Mouse (Mus musculus) liver, embryonic 16.5 days (tissue): ENCODE results near the gene B3gnt9. TPM values are rescaled to one million over a fixed set of nuclear protein-coding genes. Genes with fewer than 3 reads are reported as not detected.

Experiments used
- ATAC-seq: fragments of 200-750 bp; cut with Nextera tagmentation; 2 replicates; pipeline ENCODE4 v1.8.0; 2017; ENCODE audit warnings: low read depth, mild to moderate bottlenecking, moderate number of reproducible peaks, moderate library complexity
- H3K27ac ChIP-seq: fragments of 300-500 bp; sonication (generic); 2 replicates; pipeline ENCODE4 v1.5.1; 2014; ENCODE audit warnings: mild to moderate bottlenecking, low read length
- H3K27me3 ChIP-seq: fragments of 300-500 bp; sonication (generic); 2 replicates; pipeline ENCODE4 v1.6.1; 2014; ENCODE audit warnings: low read depth, low read length, mixed read lengths; ENCODE audit not compliant: control insufficient read depth, insufficient read depth
- H3K36me3 ChIP-seq: fragments of 300-500 bp; sonication (generic); 2 replicates; pipeline ENCODE4 v1.6.1; 2014; ENCODE audit warnings: mild to moderate bottlenecking; ENCODE audit not compliant: control insufficient read depth, insufficient read depth
- H3K4me1 ChIP-seq: fragments of 300-500 bp; sonication (generic); 2 replicates; pipeline ENCODE4 v1.6.1; 2014; ENCODE audit warnings: low read depth, low read length, mixed read lengths; ENCODE audit not compliant: control insufficient read depth
- H3K4me2 ChIP-seq: fragments of 300-500 bp; sonication (generic); 2 replicates; pipeline ENCODE4 v1.6.1; 2014; ENCODE audit warnings: low read depth, low read length, mixed read lengths
- H3K4me3 ChIP-seq: fragments of 300-500 bp; sonication (generic); 2 replicates; pipeline ENCODE4 v1.5.1; 2014; ENCODE audit warnings: low read depth, mild to moderate bottlenecking, low read length
- H3K9ac ChIP-seq: fragments of 300-500 bp; sonication (generic); 2 replicates; pipeline ENCODE4 v1.6.1; 2014; ENCODE audit warnings: low read depth, low read length
- H3K9me3 ChIP-seq: fragments of 300-500 bp; sonication (generic); replicated peaks from 2 replicates; pipeline ENCODE4 v1.6.1; 2016; ENCODE audit warnings: low read length; ENCODE audit not compliant: control insufficient read depth
- WGBS: fragments of 180-500 bp; shearing (Covaris S2); extraction: QIAGEN DNeasy Blood & Tissue Kit; methylation state at CpG from one replicate; pipeline ENCODE4 v1.1.7; 2014; ENCODE audit not compliant: insufficient replicate concordance; 5-methylcytosine and 5-hydroxymethylcytosine counted together
- polyA plus RNA-seq: library from polyadenylated mRNA; unstranded; fragments of >200 nt; fragmentation: Nextera tagmentation; extraction: Ambion mirVana; gene quantifications from 2 replicates; pipeline ENCODE4 v1.2.1, GENCODE M21; 2015

The B3gnt9 gene
- polyA plus RNA-seq, 1 experiment from 2014 or later, result 2.5 TPM

DNA sequence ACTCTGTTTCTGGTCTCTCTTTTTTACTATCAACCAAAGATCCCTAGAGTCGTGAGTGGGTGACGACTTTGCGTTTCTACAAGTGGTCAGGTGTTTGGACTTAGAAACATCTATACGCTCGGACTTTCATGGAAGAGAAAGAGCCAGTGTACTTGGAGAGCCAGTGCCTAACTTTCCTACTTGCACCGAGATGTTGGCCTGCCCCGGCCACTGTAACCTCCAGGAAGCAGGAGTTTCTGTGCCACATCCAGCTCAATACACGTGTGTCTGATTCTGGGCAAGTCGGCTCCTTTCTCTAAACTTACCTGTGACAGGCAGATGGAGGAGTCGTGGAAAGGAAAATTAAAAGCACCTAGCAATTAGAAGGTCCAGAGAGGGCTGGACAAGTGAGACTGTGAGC is 20.9 kb upstream of the B3gnt9 start, which contains the start of gene Nol3:
Gene Nol3, plus strand, starts transcription at position 301 of the 400 bp plus-strand sequence.
- no peak for ATAC-seq
- Histone ChIP-seq H3K4me2 (peak within 1 kb of the TSS; percentile 51), H3K36me3 (no peaks in the 10 kb centered on the region), H3K4me1 (peaks cover 15% of the 10 kb centered on the region), H3K27ac (no peak within 1 kb of the TSS), H3K9ac (no peak within 1 kb of the TSS), H3K27me3 (peaks cover 94% of the 10 kb centered on the region), H3K9me3 (no peaks in the 10 kb centered on the region), H3K4me3 (peak within 1 kb of the TSS; percentile 40)
- 7% methylated on average over 10 of the region's 10 CpGs for WGBS

DNA sequence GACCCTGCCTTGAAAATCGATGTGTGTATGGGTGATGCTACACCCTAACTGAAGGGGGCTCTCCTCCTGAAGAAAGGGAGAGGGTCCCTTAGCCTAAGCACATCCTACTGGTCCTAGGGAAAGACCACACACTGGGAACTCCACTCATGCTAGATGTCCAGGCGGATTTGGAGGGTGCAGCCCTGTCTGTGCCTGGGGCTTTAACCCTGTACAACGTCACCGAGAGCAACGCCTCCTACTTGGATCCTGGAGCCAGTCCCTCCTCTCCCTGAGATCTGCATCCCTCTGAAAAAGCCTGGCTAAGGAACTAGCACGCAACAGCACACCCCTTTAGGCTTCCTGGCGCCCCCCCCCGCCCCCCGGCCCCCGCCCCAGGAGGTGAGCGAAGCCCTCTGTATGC is 20.4 kb upstream of the B3gnt9 start:
- ATAC-seq, result no peak
- Histone ChIP-seq H3K36me3 (no peaks in the 10 kb centered on the region), H3K4me3 (no peak overlapping the region)

GRCm38 (mm10) chr8:105270916-105271186 is 15.9 kb upstream of the B3gnt9 start:
- Histone ChIP-seq H3K36me3 (no peaks in the 10 kb centered on the region), H3K27ac (no peak overlapping the region), H3K4me2 (no peak overlapping the region), H3K27me3 (peaks cover 97% of the 10 kb centered on the region), H3K4me1 (peaks cover 14% of the 10 kb centered on the region), H3K9ac (no peak overlapping the region), H3K9me3 (no peaks in the 10 kb centered on the region), H3K4me3 (no peak overlapping the region)
- WGBS, result 5% methylated on average over 11 of the region's 11 CpGs
- ATAC-seq, result no peak

More for the DNA sequence above, 20.4 kb upstream of the B3gnt9 start:
- Histone ChIP-seq H3K4me2 (no peak overlapping the region), H3K9ac (no peak overlapping the region), H3K4me1 (peaks cover 17% of the 10 kb centered on the region), H3K9me3 (no peaks in the 10 kb centered on the region), H3K27me3 (peaks cover 96% of the 10 kb centered on the region), H3K27ac (no peak overlapping the region)
- WGBS, result 8% methylated on average over 11 of the region's 11 CpGs

DNA sequence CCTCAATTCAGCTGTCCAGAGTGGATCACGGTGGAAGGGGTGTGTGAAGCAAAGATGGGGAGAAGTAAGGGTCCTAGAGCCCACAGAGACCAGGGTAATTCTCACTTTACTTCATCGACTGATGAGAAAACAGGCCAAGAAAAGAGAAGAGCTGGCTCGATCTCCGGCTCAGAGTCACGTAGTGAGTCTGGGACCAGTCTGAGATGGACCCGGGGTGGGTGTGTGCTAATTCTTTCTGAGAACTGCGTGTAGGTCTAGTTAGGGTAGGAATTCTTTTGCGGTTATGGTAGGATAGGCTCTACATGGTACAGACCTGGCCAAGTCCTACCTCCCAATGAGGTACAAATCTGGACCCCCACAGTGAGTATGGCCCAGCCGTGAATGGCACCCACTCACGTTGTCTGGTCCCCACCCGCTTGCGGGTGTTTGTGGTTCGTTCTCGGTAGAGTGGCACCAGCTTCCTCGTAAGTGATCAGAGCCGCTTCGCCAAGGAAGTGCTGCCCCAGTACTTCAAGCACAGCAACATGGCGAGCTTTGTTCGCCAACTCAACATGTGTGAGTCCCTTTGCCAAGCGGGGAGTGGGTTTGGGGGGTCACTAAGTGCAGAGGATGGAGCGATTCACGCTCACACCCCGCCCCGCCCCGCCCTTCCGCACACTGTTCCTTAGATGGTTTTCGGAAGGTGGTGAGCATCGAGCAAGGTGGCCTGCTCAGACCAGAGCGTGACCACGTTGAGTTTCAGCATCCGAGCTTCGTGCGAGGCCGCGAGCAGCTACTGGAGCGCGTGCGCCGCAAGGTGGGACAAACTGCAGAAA is 15.4 kb upstream of the B3gnt9 start:
- ATAC-seq, result no peak
- Histone ChIP-seq H3K4me1 (peaks cover 14% of the 10 kb centered on the region), H3K9ac (no peak overlapping the region), H3K27ac (no peak overlapping the region), H3K27me3 (peaks cover 92% of the 10 kb centered on the region), H3K9me3 (no peaks in the 10 kb centered on the region), H3K4me2 (peak overlapping the region; percentile 57), H3K4me3 (no peak overlapping the region; the same call in 1 of the 2 replicates), H3K36me3 (no peaks in the 10 kb centered on the region)
- WGBS, result 6% methylated on average over 39 of the region's 39 CpGs

GRCm38 (mm10) chr8:105269461-105269947 is 14.6 kb upstream of the B3gnt9 start, which contains the start of gene Hsf4:
TSS of gene Hsf4 (plus strand) at chr8:105269801.
- Histone ChIP-seq H3K9me3 (no peaks in the 10 kb centered on the region), H3K27ac (no peak within 1 kb of the TSS), H3K4me2 (peak within 1 kb of the TSS; percentile 57), H3K4me1 (peaks cover 22% of the 10 kb centered on the region), H3K36me3 (no peaks in the 10 kb centered on the region), H3K4me3 (peak within 1 kb of the TSS; percentile 45), H3K9ac (no peak within 1 kb of the TSS), H3K27me3 (peaks cover 84% of the 10 kb centered on the region)
- under 1% methylated on average over 42 of the region's 42 CpGs for WGBS
- peak; percentile 53 for ATAC-seq

DNA sequence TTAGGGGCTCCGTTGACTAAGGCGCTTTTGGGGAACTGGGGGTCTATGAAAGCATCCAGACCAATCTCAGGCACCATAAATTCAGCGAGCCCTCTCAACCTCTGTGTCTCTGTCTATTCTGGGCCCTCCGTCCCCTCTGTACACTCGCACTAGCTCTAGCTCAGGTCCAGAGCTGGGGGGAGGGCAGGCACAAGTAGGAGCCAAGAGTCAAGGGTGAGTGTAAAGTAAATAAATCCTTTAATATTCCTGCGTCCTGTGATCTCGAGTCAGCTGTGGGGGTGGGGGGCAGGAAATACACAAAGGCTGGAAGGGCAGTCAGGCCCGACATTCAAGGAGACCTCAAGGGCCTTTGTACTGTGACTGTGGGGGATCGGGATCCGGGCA is 14.1 kb upstream of the B3gnt9 start:
- Histone ChIP-seq H3K27me3 (peaks cover 79% of the 10 kb centered on the region), H3K4me2 (peak overlapping the region; percentile 57), H3K9me3 (no peaks in the 10 kb centered on the region), H3K4me3 (peak overlapping the region; percentile 45), H3K9ac (no peak overlapping the region), H3K36me3 (no peaks in the 10 kb centered on the region), H3K4me1 (peaks cover 24% of the 10 kb centered on the region), H3K27ac (no peak overlapping the region)
- no peak for ATAC-seq
- WGBS, result 8% methylated on average over 10 of the region's 10 CpGs

DNA sequence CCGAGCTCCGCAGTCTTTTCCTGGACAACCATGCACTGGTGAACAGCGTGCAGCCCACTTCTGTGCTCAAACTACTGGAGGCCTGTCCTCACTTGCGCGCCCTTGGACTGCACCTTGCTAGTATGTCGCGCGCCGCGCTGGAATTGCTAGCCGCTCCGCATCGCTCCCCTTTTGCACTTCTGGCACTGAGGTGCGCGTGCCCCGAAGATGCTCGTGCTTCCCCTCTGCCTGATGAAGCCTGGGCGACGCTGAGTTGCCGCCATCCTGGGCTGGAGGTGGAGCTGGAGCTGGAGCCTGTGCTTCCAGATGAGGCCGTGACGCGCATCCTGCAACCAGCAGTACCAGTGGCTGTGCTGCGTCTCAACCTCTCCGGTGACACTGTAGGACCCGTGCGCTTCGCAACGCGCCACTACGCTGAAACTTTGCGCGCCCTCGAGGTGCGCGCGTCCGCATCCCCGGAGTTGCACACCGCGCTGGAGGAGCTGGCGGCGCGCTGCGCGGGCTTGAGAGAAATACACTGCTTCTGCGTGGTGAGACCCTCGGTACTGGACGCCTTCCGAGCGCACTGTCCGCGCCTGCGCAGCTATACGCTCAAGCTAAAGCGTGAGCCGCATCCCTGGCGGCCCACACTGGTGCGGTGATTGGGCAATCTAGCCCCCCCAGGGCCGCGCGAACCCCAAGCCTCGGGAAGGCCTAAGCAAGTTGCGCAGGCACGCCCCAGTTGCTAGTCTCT is 13.6 kb upstream of the B3gnt9 start:
- Histone ChIP-seq H3K9ac (no peak overlapping the region), H3K27ac (no peak overlapping the region), H3K27me3 (peaks cover 74% of the 10 kb centered on the region), H3K4me2 (peak overlapping the region; percentile 57), H3K36me3 (no peaks in the 10 kb centered on the region), H3K4me1 (peaks cover 29% of the 10 kb centered on the region), H3K4me3 (peak overlapping the region; percentile 35), H3K9me3 (no peaks in the 10 kb centered on the region)
- 5% methylated on average over 65 of the region's 65 CpGs for WGBS
- no peak for ATAC-seq

- no peak overlapping the region for H3K27ac ChIP-seq
- no peak for ATAC-seq
- no peak overlapping the region for H3K9ac ChIP-seq
- peaks cover 65% of the 10 kb centered on the region for H3K27me3 ChIP-seq
- no peak overlapping the region for H3K4me2 ChIP-seq
- H3K9me3 ChIP-seq, result no peaks in the 10 kb centered on the region
- H3K36me3 ChIP-seq, result no peaks in the 10 kb centered on the region
- 30% methylated on average over 13 of the region's 13 CpGs for whole genome bisulfite sequencing
- peaks cover 35% of the 10 kb centered on the region for H3K4me1 ChIP-seq
- H3K4me3 ChIP-seq, result no peak overlapping the region
Observed at GRCm38 (mm10) chr8:105266775-105267174, 11.8 kb upstream of the B3gnt9 start.

DNA sequence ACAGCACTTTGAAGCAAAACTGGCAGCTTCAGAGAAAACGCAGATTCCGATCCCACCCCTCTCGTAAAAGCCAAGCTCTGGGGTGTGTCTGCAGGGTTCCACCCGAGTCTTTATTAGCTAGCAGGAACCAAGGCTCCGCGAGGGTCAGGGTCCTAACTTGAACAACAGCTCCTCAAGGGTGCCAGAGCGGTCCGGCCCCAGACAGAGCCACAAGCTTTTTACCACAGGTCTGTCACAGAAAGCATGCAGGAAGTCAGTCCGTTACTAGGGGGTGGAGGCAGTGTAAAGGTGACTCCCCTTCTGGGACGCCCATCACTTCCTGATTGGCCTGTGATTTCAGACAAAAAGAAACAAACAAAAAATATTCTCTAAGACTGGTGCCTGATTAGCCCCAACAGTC is 10.2 kb upstream of the B3gnt9 start:
- Histone ChIP-seq H3K4me2 (peak overlapping the region; percentile 88), H3K4me1 (peaks cover 37% of the 10 kb centered on the region), H3K9ac (peak overlapping the region; percentile 84), H3K36me3 (no peaks in the 10 kb centered on the region), H3K27me3 (peaks cover 48% of the 10 kb centered on the region), H3K9me3 (no peaks in the 10 kb centered on the region), H3K27ac (no peak overlapping the region), H3K4me3 (peak overlapping the region; percentile 79)
- 8% methylated on average over 10 of the region's 10 CpGs for WGBS
- no peak for ATAC-seq
